Mouse (Mus musculus): ENCODE results near the gene Fam180a. TPM values are rescaled to one million over a fixed set of nuclear protein-coding genes. Genes with fewer than 3 reads are reported as not detected.
"Not testable (repeated sequence)": the region's sequence is repeated elsewhere in the genome, so short reads cannot be mapped to it uniquely, and the experiment has no call there.

The Fam180a gene
- total RNA-seq (2021): 1 to 10 TPM; 1.2 to 1.3 TPM
- long read RNA-seq, experiment 1, partial matches to known transcripts: 0 of 2 reads
- long read RNA-seq, experiment 1, other reads (novel, unspliced or antisense): 0 of 2 reads
- long read RNA-seq, experiment 2: 0 reads

GRCm38 (mm10) chr6:35326111-35326515 lies at the start of gene Fam180a:
Gene Fam180a (minus strand): TSS chr6:35326141.
- DNase-seq: peak; percentile 60

DNA sequence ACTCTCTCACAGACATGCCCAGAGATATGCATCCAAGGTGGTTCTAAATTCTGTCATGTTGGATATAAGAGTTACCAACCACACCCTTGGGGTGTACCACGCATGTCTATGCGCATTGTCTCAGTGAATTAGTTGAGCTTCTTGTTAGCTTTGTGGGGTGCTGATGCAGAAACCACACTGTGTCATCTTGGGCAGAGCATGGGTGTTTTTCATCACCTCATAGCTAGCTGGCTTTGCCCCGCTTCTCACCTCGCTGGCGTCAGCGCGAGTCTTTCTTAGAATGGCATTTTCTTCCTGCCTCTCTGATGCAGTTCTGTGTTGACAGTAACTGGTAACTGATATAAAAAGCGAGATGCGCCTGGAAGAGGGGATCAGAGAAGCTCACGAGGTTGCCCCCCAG lies 48.1 kb upstream of the Fam180a start:
- DNase-seq: no peak

- DNase-seq: no peak
These were observed 44.4 kb upstream of the Fam180a start for GRCm38 (mm10) chr6:35370356-35370755.

GRCm38 (mm10) chr6:35369578-35370282 lies 43.8 kb upstream of the Fam180a start:
- not testable (repeated sequence) for DNase-seq

GRCm38 (mm10) chr6:35362596-35362995 lies 36.7 kb upstream of the Fam180a start:
- DNase-seq: no peak

- no peak for DNase-seq
These were observed 29.4 kb upstream of the Fam180a start for GRCm38 (mm10) chr6:35355320-35355719.

GRCm38 (mm10) chr6:35354622-35354998 lies 28.7 kb upstream of the Fam180a start:
- DNase-seq: no peak

- DNase-seq: no peak
These were observed 28.1 kb upstream of the Fam180a start for GRCm38 (mm10) chr6:35353846-35354621.

- no peak for DNase-seq
These were observed 27.5 kb upstream of the Fam180a start for GRCm38 (mm10) chr6:35353416-35353815.

DNA sequence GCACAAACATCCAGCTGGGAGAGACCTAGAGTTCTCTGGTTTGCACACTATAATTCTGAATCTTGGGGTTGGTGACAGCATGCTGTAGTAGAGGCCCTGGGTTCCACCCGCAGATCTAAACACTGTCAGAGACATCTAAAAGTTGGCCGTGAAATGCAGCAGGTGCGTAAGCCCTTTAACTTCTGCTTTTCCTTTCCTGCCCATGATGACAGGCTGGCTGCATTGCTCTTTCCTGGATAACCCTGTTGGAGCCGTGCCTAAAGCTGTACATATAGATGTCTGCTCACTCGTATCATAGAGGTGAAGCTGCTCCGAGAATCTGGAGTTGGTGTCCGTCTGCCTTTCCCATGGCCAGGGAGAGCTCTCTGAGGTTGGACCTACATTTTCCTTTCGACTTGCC lies 26.9 kb upstream of the Fam180a start:
- no peak for DNase-seq

GRCm38 (mm10) chr6:35351826-35352225 lies 25.9 kb upstream of the Fam180a start:
- no peak for DNase-seq

GRCm38 (mm10) chr6:35349784-35350183 lies 23.8 kb upstream of the Fam180a start:
- no peak for DNase-seq

DNA sequence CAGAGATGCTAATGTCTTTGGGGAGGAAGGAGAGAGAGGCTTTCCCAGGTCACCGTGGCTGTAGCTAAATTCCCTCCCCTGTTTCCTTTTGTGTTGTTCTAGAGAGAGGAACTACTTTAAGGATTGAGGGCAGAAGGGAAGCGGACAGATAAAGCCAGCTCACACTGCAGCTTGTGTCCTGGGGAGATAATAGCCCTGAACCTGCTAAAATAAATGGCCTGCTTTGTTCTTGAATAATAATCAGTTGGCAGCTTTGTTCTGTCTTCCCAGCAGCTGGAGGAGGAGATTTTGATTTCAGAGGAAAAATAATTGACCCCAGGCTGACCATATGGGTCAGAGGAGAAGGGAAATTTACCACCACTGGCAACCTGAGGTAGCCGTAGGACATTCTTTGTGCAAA lies 12.7 kb upstream of the Fam180a start:
- DNase-seq: no peak

- DNase-seq: no peak
These were observed 11.9 kb upstream of the Fam180a start for GRCm38 (mm10) chr6:35337836-35338235.

- no peak for DNase-seq
These were observed 9.5 kb upstream of the Fam180a start for GRCm38 (mm10) chr6:35335452-35335851.

GRCm38 (mm10) chr6:35334278-35334677 lies 8.3 kb upstream of the Fam180a start:
- DNase-seq: no peak

GRCm38 (mm10) chr6:35333632-35334031 lies 7.7 kb upstream of the Fam180a start:
- no peak for DNase-seq

GRCm38 (mm10) chr6:35330834-35331233 lies 4.9 kb upstream of the Fam180a start:
- DNase-seq: no peak

GRCm38 (mm10) chr6:35329956-35330355 lies 4.0 kb upstream of the Fam180a start:
- DNase-seq: no peak

DNA sequence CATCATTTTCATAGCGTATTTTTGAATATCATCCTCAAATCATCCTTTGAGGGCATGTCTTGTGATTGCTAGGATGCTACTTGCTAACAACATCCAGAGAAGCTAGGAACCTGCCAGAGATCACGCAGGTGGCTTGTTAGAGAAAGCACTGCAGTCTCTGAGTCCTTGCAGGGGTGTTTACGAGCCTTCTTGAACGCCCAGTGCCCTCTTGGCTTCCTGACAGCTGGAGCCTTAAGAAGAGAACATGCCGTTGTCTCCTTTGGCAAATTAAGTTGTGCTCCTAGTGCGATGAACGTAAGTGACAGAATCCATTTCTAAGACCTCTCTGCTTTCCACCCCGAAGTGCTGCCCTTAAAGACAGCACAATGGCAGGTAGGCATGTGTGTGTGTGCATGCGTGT lies 1.6 kb downstream of the Fam180a start:
- no peak for DNase-seq

GRCm38 (mm10) chr6:35323046-35323445 lies 2.9 kb downstream of the Fam180a start:
- no peak for DNase-seq

DNA sequence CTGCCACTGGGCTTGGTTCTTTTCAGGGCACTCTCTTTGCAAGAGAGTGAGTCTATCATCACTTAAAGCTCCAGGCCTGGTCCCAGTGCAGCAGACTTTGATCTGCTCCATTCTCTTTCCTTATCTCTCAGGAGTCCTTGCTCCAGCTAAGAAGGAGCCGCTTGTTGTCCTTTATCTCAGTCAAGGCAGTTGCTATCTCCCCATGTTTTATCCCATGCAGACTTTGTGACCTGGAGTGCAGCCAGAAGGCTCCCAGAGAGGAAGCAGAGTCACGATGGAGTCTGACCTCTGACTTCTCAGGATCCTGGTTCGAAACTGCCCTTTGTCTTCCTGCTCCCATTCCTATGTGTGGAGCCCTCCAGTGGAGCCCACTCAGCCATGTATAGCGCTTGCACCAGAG lies 4.8 kb downstream of the Fam180a start:
- DNase-seq: no peak

DNA sequence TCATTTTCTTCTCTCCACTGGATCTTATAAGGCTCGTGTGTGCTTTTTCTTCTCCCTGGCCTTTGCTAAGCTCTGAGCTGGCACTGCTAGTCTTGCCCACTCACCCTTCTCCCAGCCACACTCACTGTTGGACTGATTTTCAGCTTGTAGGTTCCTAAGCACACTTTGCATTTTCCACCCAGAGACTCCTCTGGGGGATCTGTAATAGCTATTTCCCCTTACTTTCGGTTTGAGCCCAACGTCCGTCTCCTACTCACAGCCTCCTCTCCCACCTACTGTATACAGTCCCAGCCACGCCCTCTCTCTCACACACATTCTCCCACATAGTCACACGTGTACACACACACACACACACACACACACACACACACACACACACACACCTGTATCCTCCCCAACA lies 6.1 kb downstream of the Fam180a start:
- DNase-seq: no peak

- no peak for DNase-seq
These were observed 12.4 kb downstream of the Fam180a start for GRCm38 (mm10) chr6:35313520-35313919.
